Mouse (Mus musculus) liver, postnatal 0 days (tissue): ENCODE measurements around the gene Gng8.

Experiments
- CTCF ChIP-seq: sonication (generic); IDR thresholded peaks from 2 replicates; pipeline ENCODE4 v1.5.1; 2016; ENCODE audit warnings: antibody characterized with exemption, low read depth
- EP300 ChIP-seq: IDR thresholded peaks from 2 replicates; pipeline ENCODE4 v1.6.1; 2016; ENCODE audit warnings: antibody characterized with exemption, low read depth, mild to moderate bottlenecking

GRCm38 (mm10) chr7:16858336-16858735 is 33.2 kb upstream of the Gng8 start:
- TF ChIP-seq CTCF (peak; percentile 81), EP300 (no peak)
